Mouse (Mus musculus) neutrophil, adult 65 days (primary cell): Measurements from ENCODE around the gene Tgfbi. TPM values are rescaled to one million over a fixed set of nuclear protein-coding genes. Genes with fewer than 3 reads are reported as not detected.

Experiments
- total RNA-seq: library from RNA; stranded (reverse); gene quantifications from 2 replicates; pipeline ENCODE4 v1.2.4, GENCODE M21; 2023

Tgfbi gene
- 382 and 386 TPM in 2 replicates for total RNA-seq

DNA sequence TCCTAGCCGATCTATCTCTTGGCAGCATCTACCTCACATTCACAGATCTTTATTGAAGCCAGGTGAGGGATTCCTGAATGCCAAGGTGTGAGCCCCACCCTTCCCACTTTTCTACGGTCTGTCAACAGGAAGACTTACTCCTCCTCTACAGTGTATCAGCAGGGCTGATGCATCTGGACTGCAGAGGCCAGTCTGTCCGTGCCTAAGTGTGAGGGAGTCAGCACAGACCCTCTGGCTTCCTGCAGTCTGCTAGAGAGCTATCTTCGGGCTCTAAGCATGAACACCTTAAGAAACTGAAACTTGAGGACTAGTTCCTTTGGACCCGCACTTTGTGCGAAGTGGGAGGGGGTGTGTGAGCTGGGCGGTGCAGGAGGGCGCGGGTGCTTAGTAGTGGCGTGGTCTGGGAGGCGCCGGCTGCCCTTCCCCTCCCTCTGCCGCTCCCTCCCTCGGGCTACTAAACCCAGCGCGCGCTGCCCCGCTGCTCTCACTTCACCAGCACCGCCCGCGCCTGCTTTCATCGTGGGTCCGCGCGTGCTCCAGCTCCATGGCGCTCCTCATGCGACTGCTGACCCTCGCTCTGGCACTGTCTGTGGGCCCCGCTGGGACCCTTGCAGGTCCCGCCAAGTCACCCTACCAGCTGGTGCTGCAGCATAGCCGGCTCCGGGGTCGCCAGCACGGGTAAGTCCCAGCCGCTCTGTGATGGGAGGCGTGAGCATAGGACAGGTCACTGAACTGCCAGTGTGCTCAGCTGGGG is at the start of gene Tgfbi:
Gene Tgfbi, plus strand, starts transcription at position 421 of the 754 bp plus-strand sequence.

Other genes starting within 250 kb of the Tgfbi start
- gene Gm3045, start 182.9 kb upstream of the Tgfbi start, total RNA-seq = not detected in 2 replicates
- not detected in 2 replicates for gene Slc25a48, start 171.2 kb upstream of the Tgfbi start, total RNA-seq
- gene Il9, start 127.3 kb upstream of the Tgfbi start, total RNA-seq = not detected in 2 replicates
- gene Fbxl21, start 87.1 kb upstream of the Tgfbi start, total RNA-seq = 0.25 and 0.73 TPM in 2 replicates
- not detected in 2 replicates for gene Lect2, start 61.0 kb upstream of the Tgfbi start, total RNA-seq
- gene Smad5, start 93.5 kb downstream of the Tgfbi start, total RNA-seq = 7.2 and 9.3 TPM in 2 replicates
- not detected in 2 replicates for gene Gm45623, start 144.3 kb downstream of the Tgfbi start, total RNA-seq